Mouse (Mus musculus) heart, embryonic 16.5 days (tissue): ENCODE measurements at regions not wholly inside any gene's neighbourhood (a gene's known extent, or its start where the extent isn't known, plus 50 kb on each side); places are given as distances from the start of the nearest gene placed in this dataset.

Source experiments
- ATAC-seq: fragments of 200-750 bp; cut with Nextera tagmentation; replicated peaks from 2 replicates; pipeline ENCODE4 v1.8.0; 2017; ENCODE audit warnings: moderate number of reproducible peaks; ENCODE audit not compliant: insufficient read depth, low FRiP score; ENCODE audit errors: extremely low read depth
- H3K27ac ChIP-seq: fragments of 300-500 bp; sonication (generic); 2 replicates; pipeline ENCODE4 v1.5.1; 2014; ENCODE audit warnings: mild to moderate bottlenecking, low read length, control low read depth, moderate library complexity
- H3K27me3 ChIP-seq: fragments of 300-500 bp; sonication (generic); 2 replicates; pipeline ENCODE4 v1.6.1; 2014; ENCODE audit warnings: low read length, mixed read lengths; ENCODE audit not compliant: control insufficient read depth, insufficient read depth
- H3K36me3 ChIP-seq: fragments of 300-500 bp; sonication (generic); 2 replicates; pipeline ENCODE4 v1.6.1; 2014; ENCODE audit not compliant: control insufficient read depth, insufficient read depth
- H3K4me1 ChIP-seq: fragments of 300-500 bp; sonication (generic); 2 replicates; pipeline ENCODE4 v1.6.1; 2014; ENCODE audit warnings: low read length, mixed read lengths; ENCODE audit not compliant: control insufficient read depth, insufficient read depth
- H3K4me2 ChIP-seq: fragments of 300-500 bp; sonication (generic); 2 replicates; pipeline ENCODE4 v1.6.1; 2014; ENCODE audit warnings: low read depth, mild to moderate bottlenecking, control low read depth, low read length
- H3K4me3 ChIP-seq: fragments of 300-500 bp; sonication (generic); 2 replicates; pipeline ENCODE4 v1.5.1; 2014; ENCODE audit warnings: mild to moderate bottlenecking, control low read depth, low read length
- H3K9ac ChIP-seq: fragments of 300-500 bp; sonication (generic); 2 replicates; pipeline ENCODE4 v1.6.1; 2014; ENCODE audit warnings: low read length, control low read depth
- H3K9me3 ChIP-seq: fragments of 300-500 bp; sonication (generic); replicated peaks from 2 replicates; pipeline ENCODE4 v1.6.1; 2016; ENCODE audit warnings: low read length; ENCODE audit not compliant: control insufficient read depth
- WGBS: fragments of 180-500 bp; shearing (Covaris S2); extraction: QIAGEN DNeasy Blood & Tissue Kit; methylation state at CpG from one replicate; pipeline ENCODE4 v1.1.7; 2014; 5-methylcytosine and 5-hydroxymethylcytosine counted together

- Histone ChIP-seq H3K9me3 (no peaks in the 10 kb centered on the region), H3K4me3 (no peak overlapping the region), H3K4me2 (no peak overlapping the region), H3K27me3 (no peaks in the 10 kb centered on the region), H3K27ac (no peak overlapping the region), H3K36me3 (no peaks in the 10 kb centered on the region), H3K9ac (no peak overlapping the region), H3K4me1 (no peaks in the 10 kb centered on the region)
- no peak for ATAC-seq
- WGBS: 68% methylated on average over 3 of the region's 3 CpGs
Observed at GRCm38 (mm10) chr9:101730136-101730535, 131.5 kb upstream of the 9630041A04Rik start.

- WGBS: 33% methylated on average over 2 of the region's 2 CpGs
- H3K4me3 ChIP-seq: no peak overlapping the region
- H3K27ac ChIP-seq: no peak overlapping the region
- peaks cover 3% of the 10 kb centered on the region; the same call in 1 of the 2 replicates for H3K9me3 ChIP-seq
- H3K4me2 ChIP-seq: no peak overlapping the region
- H3K9ac ChIP-seq: no peak overlapping the region
- H3K27me3 ChIP-seq: no peaks in the 10 kb centered on the region
- H3K36me3 ChIP-seq: no peaks in the 10 kb centered on the region
- H3K4me1 ChIP-seq: no peaks in the 10 kb centered on the region
- ATAC-seq: no peak
Observed at GRCm38 (mm10) chr9:101717911-101718310, 143.7 kb upstream of the 9630041A04Rik start.

DNA sequence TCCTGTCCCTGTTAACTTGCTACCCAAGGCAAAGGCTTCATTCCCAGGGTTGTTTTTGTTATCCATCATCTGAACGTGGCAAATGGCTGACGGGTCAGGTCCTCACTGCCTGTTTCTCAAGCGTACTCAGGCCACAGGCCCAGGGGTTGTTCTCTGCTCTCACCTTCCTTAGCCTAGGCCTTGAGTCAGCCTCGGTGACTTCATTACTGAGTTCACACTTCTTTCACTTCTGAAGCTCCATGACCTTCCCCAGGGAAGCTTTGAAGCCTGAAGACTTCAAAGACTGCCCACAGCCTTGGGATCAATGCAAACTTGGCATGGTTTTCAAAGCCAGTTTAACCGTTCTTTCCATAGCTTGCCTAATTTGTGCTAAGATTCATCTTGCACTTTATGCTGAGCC lies 145.3 kb upstream of the 9630041A04Rik start:
- no peaks in the 10 kb centered on the region for H3K36me3 ChIP-seq

GRCm38 (mm10) chr9:101714805-101715204 lies 146.8 kb upstream of the 9630041A04Rik start:
- Histone ChIP-seq H3K9me3 (peaks cover 4% of the 10 kb centered on the region; the same call in 1 of the 2 replicates), H3K9ac (no peak overlapping the region), H3K4me1 (no peaks in the 10 kb centered on the region), H3K4me2 (no peak overlapping the region), H3K4me3 (no peak overlapping the region), H3K27me3 (no peaks in the 10 kb centered on the region), H3K27ac (no peak overlapping the region), H3K36me3 (no peaks in the 10 kb centered on the region)
- no peak for ATAC-seq
- 81% methylated on average over 5 of the region's 5 CpGs for WGBS

More for the DNA sequence above, 145.3 kb upstream of the 9630041A04Rik start:
- H3K4me2 ChIP-seq: no peak overlapping the region
- H3K4me1 ChIP-seq: no peaks in the 10 kb centered on the region
- no peak overlapping the region for H3K27ac ChIP-seq
- ATAC-seq: no peak
- no peak overlapping the region for H3K4me3 ChIP-seq
- peaks cover 4% of the 10 kb centered on the region; the same call in 1 of the 2 replicates for H3K9me3 ChIP-seq
- 47% methylated on average over 5 of the region's 5 CpGs for WGBS
- no peak overlapping the region for H3K9ac ChIP-seq
- H3K27me3 ChIP-seq: no peaks in the 10 kb centered on the region

DNA sequence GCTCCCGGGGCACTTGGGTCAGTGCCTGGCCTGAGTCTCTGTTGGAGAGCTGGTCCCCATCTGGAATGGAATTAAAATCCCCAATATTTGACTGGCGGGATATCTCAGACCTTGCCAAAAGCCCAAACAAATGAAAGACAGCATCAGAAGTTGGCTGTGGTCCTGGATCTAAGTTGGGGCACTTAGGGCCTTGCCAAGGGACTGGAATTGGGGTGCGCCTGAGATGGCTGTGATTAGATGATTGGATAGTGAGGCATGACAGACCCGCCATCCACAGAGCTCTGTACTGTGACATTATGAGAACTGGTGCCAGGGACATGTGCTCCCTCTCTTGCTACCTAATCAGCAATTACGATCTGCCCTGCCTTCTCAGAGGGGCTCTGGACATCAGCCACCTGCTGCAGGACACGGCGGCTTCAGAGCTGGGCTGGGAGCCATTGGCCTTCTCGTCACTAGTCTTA lies 151.0 kb upstream of the 9630041A04Rik start:
- Histone ChIP-seq H3K9ac (no peak overlapping the region), H3K36me3 (no peaks in the 10 kb centered on the region), H3K9me3 (peaks cover 4% of the 10 kb centered on the region; the same call in 1 of the 2 replicates), H3K4me3 (no peak overlapping the region), H3K4me2 (no peak overlapping the region), H3K4me1 (no peaks in the 10 kb centered on the region), H3K27me3 (no peaks in the 10 kb centered on the region), H3K27ac (no peak overlapping the region)
- no peak for ATAC-seq
- 72% methylated on average over 8 of the region's 8 CpGs for WGBS

DNA sequence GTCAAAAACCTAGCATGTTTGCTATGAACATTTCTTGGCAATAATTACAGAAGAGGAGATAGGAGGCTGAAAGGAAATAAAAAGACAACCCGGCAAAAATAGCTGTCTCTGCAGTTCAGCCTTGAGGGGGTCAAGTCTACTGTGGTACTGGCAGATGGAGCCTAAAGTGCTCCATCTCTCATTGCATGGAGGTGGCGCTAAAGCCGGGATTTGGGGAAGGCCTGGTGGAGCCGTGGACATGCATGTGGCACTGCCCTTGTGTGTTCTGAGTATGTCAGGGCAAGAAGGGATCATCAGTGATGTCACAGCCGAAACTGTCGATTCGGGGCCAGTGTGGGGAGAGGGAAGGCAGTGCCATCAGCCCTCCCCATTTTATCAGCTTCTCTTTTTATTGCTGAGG lies 161.3 kb upstream of the 9630041A04Rik start:
- Histone ChIP-seq H3K36me3 (no peaks in the 10 kb centered on the region), H3K9ac (no peak overlapping the region), H3K27me3 (no peaks in the 10 kb centered on the region), H3K4me2 (no peak overlapping the region), H3K27ac (no peak overlapping the region), H3K9me3 (no peaks in the 10 kb centered on the region), H3K4me3 (no peak overlapping the region), H3K4me1 (no peaks in the 10 kb centered on the region)
- ATAC-seq: no peak
- WGBS: 71% methylated on average over 7 of the region's 7 CpGs

- Histone ChIP-seq H3K36me3 (no peaks in the 10 kb centered on the region), H3K4me3 (no peak overlapping the region), H3K9me3 (no peaks in the 10 kb centered on the region), H3K27me3 (peaks cover 17% of the 10 kb centered on the region), H3K4me1 (no peaks in the 10 kb centered on the region), H3K4me2 (no peak overlapping the region), H3K27ac (no peak overlapping the region), H3K9ac (no peak overlapping the region)
- ATAC-seq: no peak
- WGBS: 79% methylated on average over 5 of the region's 5 CpGs
Observed at GRCm38 (mm10) chr9:101694054-101694453, 167.6 kb upstream of the 9630041A04Rik start.

DNA sequence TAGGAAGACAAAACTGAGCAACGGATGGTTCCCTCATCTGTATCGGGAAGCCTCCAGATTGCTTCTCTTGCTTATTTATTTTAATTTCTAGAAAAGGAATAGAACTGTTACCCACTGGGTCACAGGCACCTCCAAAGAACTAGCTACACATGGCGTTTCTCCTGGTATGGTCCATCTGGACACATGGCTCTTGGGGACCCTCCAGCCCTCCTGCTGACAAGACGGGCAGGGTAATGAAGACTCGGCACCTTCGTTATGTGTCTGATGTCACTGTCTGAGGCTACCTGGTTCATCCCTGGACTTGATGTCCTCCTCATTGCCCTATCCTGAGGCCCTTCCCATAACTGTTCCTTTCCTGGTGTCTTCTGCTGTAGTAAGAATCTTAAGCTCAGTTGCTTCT lies 170.3 kb upstream of the 9630041A04Rik start:
- H3K27me3 ChIP-seq: peaks cover 17% of the 10 kb centered on the region
- H3K9ac ChIP-seq: no peak overlapping the region
- no peak overlapping the region for H3K4me2 ChIP-seq
- H3K4me1 ChIP-seq: no peaks in the 10 kb centered on the region
- no peaks in the 10 kb centered on the region for H3K9me3 ChIP-seq
- H3K4me3 ChIP-seq: no peak overlapping the region
- WGBS: 87% methylated on average over 6 of the region's 6 CpGs
- no peak for ATAC-seq
- no peaks in the 10 kb centered on the region for H3K36me3 ChIP-seq
- no peak overlapping the region for H3K27ac ChIP-seq

- ATAC-seq: no peak
- H3K4me3 ChIP-seq: no peak overlapping the region
Observed at GRCm38 (mm10) chr9:101690916-101691315, 170.7 kb upstream of the 9630041A04Rik start.

More at GRCm38 (mm10) chr9:101690916-101691315, 170.7 kb upstream of the 9630041A04Rik start:
- H3K27me3 ChIP-seq: peaks cover 17% of the 10 kb centered on the region
- no peaks in the 10 kb centered on the region for H3K36me3 ChIP-seq
- H3K9ac ChIP-seq: no peak overlapping the region
- no peaks in the 10 kb centered on the region for H3K9me3 ChIP-seq
- 66% methylated on average over 7 of the region's 7 CpGs for WGBS
- no peak overlapping the region for H3K4me2 ChIP-seq
- no peaks in the 10 kb centered on the region for H3K4me1 ChIP-seq
- no peak overlapping the region for H3K27ac ChIP-seq
